Mouse (Mus musculus) CD4-positive helper T cell, adult 2 months (primary cell): ENCODE data around the gene Tctn1.

Source experiments
- DNase-seq: peaks from one replicate; pipeline ENCODE4 v3.0.0-alpha.2; 2012; ENCODE audit warnings: low read depth, missing footprints, low spot score

Gene Tctn1

GRCm38 (mm10) chr5:122263933-122264905, at the start of gene Tctn1:
Gene Tctn1 (minus strand): TSS chr5:122264460.
- peak; percentile 94 for DNase-seq

GRCm38 (mm10) chr5:122312942-122313684, 48.9 kb upstream of the Tctn1 start:
- DNase-seq = no peak

- DNase-seq = no peak
These were observed 48.1 kb upstream of the Tctn1 start for GRCm38 (mm10) chr5:122312346-122312745.

GRCm38 (mm10) chr5:122311692-122312091, 47.4 kb upstream of the Tctn1 start:
- peak; percentile 24 for DNase-seq

GRCm38 (mm10) chr5:122310699-122311098, 46.4 kb upstream of the Tctn1 start:
- peak; percentile 39 for DNase-seq

- no peak for DNase-seq
These were observed 42.3 kb upstream of the Tctn1 start for GRCm38 (mm10) chr5:122306536-122306935.

- no peak for DNase-seq
These were observed 41.2 kb upstream of the Tctn1 start for GRCm38 (mm10) chr5:122305472-122305871.

- DNase-seq = no peak
These were observed 40.3 kb upstream of the Tctn1 start for GRCm38 (mm10) chr5:122304541-122304940.

GRCm38 (mm10) chr5:122303937-122304336, 39.7 kb upstream of the Tctn1 start:
- no peak for DNase-seq

GRCm38 (mm10) chr5:122302810-122303745, 38.8 kb upstream of the Tctn1 start:
- no peak for DNase-seq

GRCm38 (mm10) chr5:122300071-122300518, 35.8 kb upstream of the Tctn1 start:
- no peak for DNase-seq

GRCm38 (mm10) chr5:122295113-122295935, 31.1 kb upstream of the Tctn1 start:
- DNase-seq = no peak

GRCm38 (mm10) chr5:122294219-122294735, 30.0 kb upstream of the Tctn1 start:
- no peak for DNase-seq

GRCm38 (mm10) chr5:122293131-122293530, 28.9 kb upstream of the Tctn1 start:
- DNase-seq = no peak

- peak; percentile 56 for DNase-seq
These were observed 27.5 kb upstream of the Tctn1 start for GRCm38 (mm10) chr5:122291553-122292339.

GRCm38 (mm10) chr5:122291149-122291548, 26.9 kb upstream of the Tctn1 start:
- DNase-seq = peak; percentile 80

GRCm38 (mm10) chr5:122288147-122288811, 24.0 kb upstream of the Tctn1 start:
- DNase-seq = peak; percentile 91

GRCm38 (mm10) chr5:122287026-122287425, 22.8 kb upstream of the Tctn1 start:
- DNase-seq = peak; percentile 65

GRCm38 (mm10) chr5:122286191-122286590, 21.9 kb upstream of the Tctn1 start:
- DNase-seq = peak; percentile 37
